Mouse (Mus musculus): ENCODE data around the gene Gm4631.
"Not testable (repeated sequence)": the region's sequence is repeated elsewhere in the genome, so short reads cannot be mapped to it uniquely, and the experiment has no call there.

Gene Gm4631

DNA sequence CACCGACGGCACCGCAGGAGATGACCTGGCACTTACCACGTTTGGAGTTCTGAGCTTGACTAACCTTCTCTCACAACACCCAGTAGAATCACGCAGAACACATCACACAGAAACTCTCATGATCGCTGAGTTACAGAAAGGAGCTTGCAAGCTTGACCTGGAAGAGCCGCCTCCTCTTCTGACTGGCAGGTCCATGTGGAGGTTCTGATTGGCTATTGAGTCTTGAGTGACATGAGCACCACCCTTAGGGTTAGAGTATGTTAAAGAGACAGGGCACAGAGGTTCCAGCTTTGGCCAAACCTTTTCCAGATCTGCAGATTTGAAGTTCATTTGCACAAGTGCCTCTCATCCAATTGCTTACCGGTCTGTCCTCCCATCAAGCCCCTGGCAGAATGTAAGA, at the start of gene Gm4631:
Gene Gm4631, minus strand, starts transcription at position 101 of the 400 bp plus-strand sequence.
- not testable (repeated sequence) for DNase-seq (ENCODE audit: extremely low spot score, low spot score)

DNA sequence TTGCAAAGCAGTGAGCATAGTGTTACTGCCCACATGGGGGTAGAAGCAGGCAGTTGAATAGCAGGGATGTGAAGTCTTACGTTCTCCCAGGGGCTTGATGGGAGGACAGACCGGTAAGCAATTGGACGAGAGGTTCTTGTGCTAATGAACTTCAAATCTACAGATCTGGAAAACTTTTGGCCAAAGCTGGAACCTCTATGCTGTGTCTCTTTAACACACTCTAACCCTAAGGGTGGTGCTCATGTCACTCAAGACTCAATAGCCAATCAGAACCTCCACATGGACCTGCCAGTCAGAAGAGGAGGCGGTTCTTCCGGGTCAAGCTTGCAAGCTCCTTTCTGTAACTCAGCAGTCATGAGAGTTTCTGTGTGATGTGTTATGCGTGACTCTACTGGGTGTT, 34.1 kb upstream of the Gm4631 start, which contains the start of gene Zfp968:
Gene Zfp968, plus strand, starts transcription at position 301 of the 400 bp plus-strand sequence.
- not testable (repeated sequence) for DNase-seq (ENCODE audit: extremely low spot score, low spot score)

DNA sequence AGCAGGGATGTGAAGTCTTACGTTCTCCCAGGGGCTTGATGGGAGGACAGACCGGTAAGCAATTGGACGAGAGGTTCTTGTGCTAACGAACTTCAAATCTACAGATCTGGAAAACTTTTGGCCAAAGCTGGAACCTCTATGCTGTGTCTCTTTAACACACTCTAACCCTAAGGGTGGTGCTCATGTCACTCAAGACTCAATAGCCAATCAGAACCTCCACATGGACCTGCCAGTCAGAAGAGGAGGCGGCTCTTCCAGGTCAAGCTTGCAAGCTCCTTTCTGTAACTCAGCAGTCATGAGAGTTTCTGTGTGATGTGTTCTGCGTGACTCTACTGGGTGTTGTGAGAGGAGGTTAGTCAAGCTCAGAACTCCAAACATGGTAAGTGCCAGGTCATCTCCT, 63.2 kb downstream of the Gm4631 start, which contains the start of gene Gm14440:
Gene Gm14440, plus strand, starts transcription at position 301 of the 400 bp plus-strand sequence.
- not testable (repeated sequence) for DNase-seq (ENCODE audit: extremely low spot score, low spot score)
